Mouse (Mus musculus) MEL (cell line): Measurements from ENCODE around the gene Abat. TPM values are rescaled to one million over a fixed set of nuclear protein-coding genes. Genes with fewer than 3 reads are reported as not detected.

ENCODE experiments used
- DNase-seq: peaks from one replicate; pipeline ENCODE4 v3.0.0; 2011; ENCODE audit warnings: low read depth, low spot score
- H3K27ac ChIP-seq: 2 replicates; pipeline ENCODE4 v1.5.1; 2012; ENCODE audit warnings: low read depth, mild to moderate bottlenecking, control low read depth, low read length, moderate library complexity; ENCODE audit not compliant: control insufficient read depth
- H3K27me3 ChIP-seq, 2 experiments: fragments of 150-350 bp in 1 of 2; sonication (generic) in 1 of 2; 2 replicates each; pipeline ENCODE4 v1.6.1; 2012; ENCODE audit warnings: low read length in 2 of 2, mild to moderate bottlenecking in 2 of 2, improper control_type of control experiment in 1 of 2, moderate library complexity in 1 of 2; ENCODE audit not compliant: insufficient read depth in 2 of 2, control insufficient read depth in 1 of 2
- H3K36me3 ChIP-seq, 2 experiments: 2 replicates each; pipeline ENCODE4 v1.6.1; 2012 to 2014; ENCODE audit warnings: low read length in 2 of 2, improper control_type of control experiment in 1 of 2, inconsistent platforms in 1 of 2, mild to moderate bottlenecking in 1 of 2; ENCODE audit not compliant: insufficient read depth in 2 of 2, control insufficient read depth in 1 of 2
- H3K4me1 ChIP-seq, 2 experiments: fragments of 150-350 bp in 1 of 2; sonication (generic) in 1 of 2; 2 replicates each; pipeline ENCODE4 v1.6.1; 2012; ENCODE audit warnings: low read length in 2 of 2, improper control_type of control experiment in 1 of 2, mild to moderate bottlenecking in 1 of 2; ENCODE audit not compliant: insufficient read depth in 2 of 2, control insufficient read depth in 1 of 2
- H3K4me3 ChIP-seq, 2 experiments: fragments of 150-350 bp in 1 of 2; sonication (generic) in 1 of 2; 2 replicates each; pipeline ENCODE4 v1.5.1; 2012; ENCODE audit warnings: low read depth in 2 of 2, low read length in 2 of 2, mild to moderate bottlenecking in 2 of 2, moderate library complexity in 2 of 2, control low read depth in 1 of 2, improper control_type of control experiment in 1 of 2; ENCODE audit not compliant: control insufficient read depth in 1 of 2, insufficient read depth in 1 of 2
- H3K79me2 ChIP-seq: 2 replicates; pipeline ENCODE4 v1.6.1; 2012; ENCODE audit warnings: mild to moderate bottlenecking, low read length, moderate library complexity; ENCODE audit not compliant: control insufficient read depth, poor library complexity, insufficient read depth
- H3K9ac ChIP-seq: 2 replicates; pipeline ENCODE4 v1.6.1; 2012; ENCODE audit warnings: low read depth, mild to moderate bottlenecking, control low read depth, low read length, moderate library complexity; ENCODE audit not compliant: control insufficient read depth, poor library complexity, severe bottlenecking
- H3K9me3 ChIP-seq: fragments of 150-350 bp; sonication (generic); replicated peaks from 2 replicates; pipeline ENCODE4 v1.6.1; 2012; ENCODE audit warnings: mild to moderate bottlenecking, low read length, improper control_type of control experiment, moderate library complexity; ENCODE audit not compliant: insufficient read depth
- BHLHE40 ChIP-seq: IDR thresholded peaks from 2 replicates; pipeline ENCODE4 v1.6.1; 2012; ENCODE audit warnings: low read depth, mild to moderate bottlenecking, inconsistent platforms, low read length, improper control_type of control experiment, borderline replicate concordance
- CHD1 ChIP-seq: IDR thresholded peaks from 2 replicates; pipeline ENCODE4 v1.6.1; 2012; ENCODE audit warnings: low read depth, mild to moderate bottlenecking, inconsistent platforms, low read length, improper control_type of control experiment
- CTCF ChIP-seq, 3 experiments: IDR thresholded peaks in 2 of 3; conservative IDR thresholded peaks in 1 of 3; 2 replicates each; pipeline ENCODE4 v1.5.1; 2011 to 2012; ENCODE audit warnings: low read length in 3 of 3, low read depth in 2 of 3, mild to moderate bottlenecking in 2 of 3, improper control_type of control experiment in 1 of 3, inconsistent platforms in 1 of 3, mixed read lengths in 1 of 3, moderate library complexity in 1 of 3; ENCODE audit not compliant: control insufficient read depth in 1 of 3, insufficient read depth in 1 of 3, poor library complexity in 1 of 3, severe bottlenecking in 1 of 3
- GABPA ChIP-seq: IDR thresholded peaks from 2 replicates; pipeline ENCODE4 v1.6.1; 2012; ENCODE audit warnings: low read depth, mild to moderate bottlenecking, inconsistent platforms, low read length, improper control_type of control experiment, moderate library complexity
- JUND ChIP-seq: IDR thresholded peaks from 2 replicates; pipeline ENCODE4 v1.6.1; 2011; ENCODE audit warnings: low read depth, mild to moderate bottlenecking, improper control_type of control experiment, low read length
- MAX ChIP-seq: IDR thresholded peaks from 2 replicates; pipeline ENCODE4 v1.6.1; 2011; ENCODE audit warnings: low read length, improper control_type of control experiment
- MAZ ChIP-seq: IDR thresholded peaks from 2 replicates; pipeline ENCODE4 v1.6.1; 2012; ENCODE audit warnings: low read depth, mild to moderate bottlenecking, inconsistent platforms, low read length, improper control_type of control experiment
- MEF2A ChIP-seq: IDR thresholded peaks from 2 replicates; pipeline ENCODE4 v1.6.1; 2014; ENCODE audit warnings: low read depth, mild to moderate bottlenecking, inconsistent platforms, low read length, improper control_type of control experiment; ENCODE audit not compliant: poor library complexity, insufficient replicate concordance, severe bottlenecking; ENCODE audit errors: extremely low read depth
- MYB ChIP-seq: IDR thresholded peaks from 2 replicates; pipeline ENCODE4 v1.6.1; 2011; ENCODE audit warnings: mild to moderate bottlenecking, low read depth, low read length, improper control_type of control experiment
- NELFE ChIP-seq: IDR thresholded peaks from 2 replicates; pipeline ENCODE4 v1.6.1; 2011; ENCODE audit warnings: low read depth, low read length, improper control_type of control experiment
- POLR2A ChIP-seq, 2 experiments: IDR thresholded peaks; 2 replicates each; pipeline ENCODE4 v1.6.1; 2011 to 2012; ENCODE audit warnings: low read length in 2 of 2, mild to moderate bottlenecking in 2 of 2, control low read depth in 1 of 2, improper control_type of control experiment in 1 of 2, low read depth in 1 of 2, moderate library complexity in 1 of 2; ENCODE audit not compliant: control insufficient read depth in 1 of 2, insufficient read depth in 1 of 2, poor library complexity in 1 of 2
- RCOR1 ChIP-seq: IDR thresholded peaks from 2 replicates; pipeline ENCODE4 v1.6.1; 2012; ENCODE audit warnings: low read depth, mild to moderate bottlenecking, inconsistent platforms, low read length, improper control_type of control experiment
- SIN3A ChIP-seq: IDR thresholded peaks from 2 replicates; pipeline ENCODE4 v1.6.1; 2012; ENCODE audit warnings: low read length, improper control_type of control experiment, inconsistent platforms
- SMC3 ChIP-seq: IDR thresholded peaks from 2 replicates; pipeline ENCODE4 v1.6.1; 2011; ENCODE audit warnings: low read depth, low read length, improper control_type of control experiment
- TAL1 ChIP-seq: IDR thresholded peaks from 2 replicates; pipeline ENCODE4 v1.6.1; 2012; ENCODE audit warnings: mild to moderate bottlenecking, inconsistent platforms, low read length, moderate library complexity, mixed read lengths
- TBP ChIP-seq: IDR thresholded peaks from 2 replicates; pipeline ENCODE4 v1.8.0; 2011; ENCODE audit warnings: low read depth, low read length, improper control_type of control experiment
- UBTF ChIP-seq: IDR thresholded peaks from 2 replicates; pipeline ENCODE4 v1.6.1; 2012; ENCODE audit warnings: low read depth, mild to moderate bottlenecking, inconsistent platforms, low read length, improper control_type of control experiment, moderate library complexity, borderline replicate concordance; ENCODE audit not compliant: insufficient read depth
- ZC3H11A ChIP-seq: IDR thresholded peaks from 2 replicates; pipeline ENCODE4 v1.6.1; 2012; ENCODE audit warnings: low read depth, mild to moderate bottlenecking, inconsistent platforms, low read length, improper control_type of control experiment
- polyA plus RNA-seq, 2 experiments: library from polyadenylated mRNA; stranded (reverse) in 1 of 2; unstranded in 1 of 2; fragments of >175 nt in 1 of 2; fragments of >200 nt in 1 of 2; gene quantifications; 2 replicates each; pipeline versions ENCODE4 v1.2.1 to v1.2.4; 2012; ENCODE audit warnings: low replicate concordance in 2 of 2, low read depth in 1 of 2; ENCODE audit not compliant: insufficient read length in 2 of 2, insufficient read depth in 1 of 2, missing spikeins in 1 of 2
- total RNA-seq: library from RNA; depleted of rRNA; stranded (reverse); fragments of 300-350 nt; gene quantifications from 2 replicates; pipeline ENCODE4 v1.2.3, GENCODE M21; 2012

The Abat gene
- total and polyA plus RNA-seq, 3 experiments: 0.27 to 0.77 TPM; not detected in 1

GRCm38 (mm10) chr16:8619659-8620314, 106.6 kb downstream of the Abat start:
- H3K27me3 ChIP-seq: no peaks in the 10 kb centered on the region
- H3K4me1 ChIP-seq: no peaks in the 10 kb centered on the region
- H3K36me3 ChIP-seq: no peaks in the 10 kb centered on the region
- H3K79me2 ChIP-seq: no peaks in the 10 kb centered on the region
- no peaks in the 10 kb centered on the region for H3K9me3 ChIP-seq
- no peak overlapping the region for H3K9ac ChIP-seq
- no peak for DNase-seq
- no peak overlapping the region for H3K27ac ChIP-seq
- TF ChIP-seq MAX (no peak), MEF2A (no peak), GABPA (no peak), TAL1 (no peak), CTCF (IDR thresholded peaks at IDR 0.05 in 2 of 3, conservative IDR thresholded peaks at IDR 0.05 in 1 of 3; ENCODE audit: control insufficient read depth in 1 of 3, insufficient read depth in 1 of 3, low read depth in 2 of 3, low read length in 3 of 3, poor library complexity in 1 of 3, severe bottlenecking in 1 of 3) (no peak), NELFE (no peak), MYB (no peak), MAZ (no peak), SIN3A (no peak), POLR2A (IDR thresholded peaks at IDR 0.05; ENCODE audit: control insufficient read depth in 1 of 2, insufficient read depth in 1 of 2, low read depth in 1 of 2, low read length in 2 of 2, poor library complexity in 1 of 2) (no peak)
- H3K4me3 ChIP-seq: no peak overlapping the region

- Histone ChIP-seq H3K79me2 (no peaks in the 10 kb centered on the region), H3K36me3 (no peaks in the 10 kb centered on the region), H3K4me1 (no peaks in the 10 kb centered on the region), H3K27ac (no peak overlapping the region), H3K9ac (no peak overlapping the region), H3K9me3 (no peaks in the 10 kb centered on the region), H3K27me3 (no peaks in the 10 kb centered on the region), H3K4me3 (no peak overlapping the region)
- DNase-seq: no peak
- TF ChIP-seq ZC3H11A (no peak), RCOR1 (no peak), TAL1 (no peak), BHLHE40 (no peak), CHD1 (no peak), GABPA (no peak), NELFE (no peak), SMC3 (no peak), UBTF (no peak), JUND (no peak), TBP (no peak), CTCF (IDR thresholded peaks at IDR 0.05 in 2 of 3, conservative IDR thresholded peaks at IDR 0.05 in 1 of 3; ENCODE audit: control insufficient read depth in 1 of 3, insufficient read depth in 1 of 3, low read depth in 2 of 3, low read length in 3 of 3, poor library complexity in 1 of 3, severe bottlenecking in 1 of 3) (no peak)
- TF ChIP-seq, all 39 proteins: peak for 0
Observed at GRCm38 (mm10) chr16:8620315-8621115, 107.3 kb downstream of the Abat start.
